Mouse (Mus musculus) embryonic fibroblast, embryonic 13.5 days (primary cell): ENCODE measurements around the gene Tarm1.
A peak's percentile ranks its signal among the peaks of the same experiment; 100 is the strongest.

Experiments
- CTCF ChIP-seq: IDR thresholded peaks from 2 replicates; pipeline ENCODE4 v1.5.1; 2011; ENCODE audit warnings: mild to moderate bottlenecking, control low read depth, low read length, moderate library complexity, borderline replicate concordance; ENCODE audit not compliant: insufficient read depth
- POLR2A ChIP-seq: IDR thresholded peaks from 2 replicates; pipeline ENCODE4 v1.6.1; 2011; ENCODE audit warnings: low read depth, mild to moderate bottlenecking, control low read depth, low read length, moderate library complexity

DNA sequence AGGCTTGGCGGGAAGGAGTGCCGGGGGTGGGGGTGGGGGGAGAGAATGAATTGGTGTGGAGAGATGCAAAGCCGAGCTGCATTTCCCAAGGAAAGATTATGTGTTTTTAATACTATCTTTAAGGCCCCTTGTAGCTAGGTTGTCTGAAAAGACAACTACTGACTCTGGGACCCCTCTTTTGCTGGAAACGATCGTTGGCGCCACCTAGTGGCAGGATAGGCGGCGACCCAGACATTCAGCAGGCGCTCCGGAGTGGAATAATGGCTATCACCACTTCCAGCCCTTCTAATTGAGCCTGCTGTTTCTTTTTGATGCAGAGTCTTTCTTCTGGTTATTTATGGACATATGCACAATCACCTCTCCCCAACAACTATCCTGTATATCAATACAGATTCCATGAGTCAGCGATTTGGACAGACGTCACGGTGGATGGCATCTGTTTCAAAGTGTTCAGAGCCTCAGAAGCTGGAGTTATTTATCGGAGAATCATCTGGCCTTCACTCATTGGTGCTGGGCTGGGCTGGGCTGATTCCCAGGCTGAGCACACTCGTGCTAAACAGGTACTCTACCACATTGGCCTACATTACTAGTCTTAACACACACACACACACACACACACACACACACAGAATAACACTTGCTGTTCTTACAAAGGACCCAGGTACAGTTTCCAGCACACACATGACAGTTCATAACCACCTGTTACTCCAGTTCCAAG is 53.5 kb downstream of the Tarm1 start:
- TF ChIP-seq CTCF (peak; percentile 53), POLR2A (no peak)
